Mouse (Mus musculus): ENCODE results near the gene Gjb3. TPM values are rescaled to one million over a fixed set of nuclear protein-coding genes. Genes with fewer than 3 reads are reported as not detected.

Gjb3 gene
- not detected in 2 replicates for polyA plus RNA-seq (2015; fragmentation: Nextera tagmentation; extraction: Ambion mirVana)

DNA sequence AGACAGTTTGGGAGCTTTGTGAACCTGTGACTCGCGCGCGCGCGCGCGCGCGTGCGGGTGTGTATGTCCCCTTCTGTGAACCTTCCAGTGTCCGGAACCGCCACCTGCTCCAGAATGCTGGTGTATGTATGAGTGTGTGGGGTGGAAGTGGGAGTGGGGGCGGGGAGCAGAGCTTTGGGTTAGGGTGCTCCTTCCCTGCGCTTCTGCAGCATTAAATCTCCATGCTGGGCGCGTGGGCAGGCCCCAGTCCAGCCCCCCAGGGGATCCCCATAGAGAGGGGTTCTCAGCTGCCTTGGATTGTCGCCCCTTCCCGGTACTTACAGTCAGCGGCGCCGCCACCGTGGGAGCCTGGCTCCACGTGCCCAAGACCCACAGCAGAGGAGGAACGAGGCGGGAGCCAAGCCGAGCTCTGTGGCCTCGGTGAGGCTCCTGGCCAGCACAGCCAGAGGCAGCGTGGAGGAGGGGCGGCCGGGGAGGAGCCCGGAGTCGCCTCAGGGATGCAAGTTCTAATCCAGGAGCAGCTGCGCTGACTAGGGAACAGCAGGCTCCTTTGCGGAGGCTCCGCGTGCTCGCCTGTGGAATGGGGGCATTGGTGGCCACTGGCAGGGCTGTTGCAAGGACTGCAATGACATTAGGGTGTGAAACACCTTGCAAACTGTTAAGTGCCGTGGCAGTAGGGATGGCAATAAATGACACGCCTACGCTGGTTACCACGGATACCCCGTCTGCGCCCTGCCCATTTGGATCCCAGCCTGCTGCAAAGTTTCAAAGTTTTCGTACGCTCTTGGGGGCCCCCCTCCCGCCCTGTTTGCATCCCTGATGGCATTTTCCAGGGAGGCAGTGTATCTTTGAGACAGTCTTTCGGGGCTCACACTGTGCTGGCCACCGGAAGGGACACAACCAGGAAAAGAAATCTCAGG, at the start of gene Gjb3:
Gene Gjb3, minus strand, starts transcription at position 664 of the 920 bp plus-strand sequence.
- no peak for ATAC-seq (ENCODE audit: extremely low read depth, insufficient number of reproducible peaks, low FRiP score, low TSS enrichment)
- Histone ChIP-seq H3K4me1 (peaks cover 20% of the 10 kb centered on the region), H3K27me3 (replicated peaks) (peaks cover 77% of the 10 kb centered on the region), H3K9ac (peak within 1 kb of the TSS; percentile 59), H3K27ac (replicated peaks) (no peak within 1 kb of the TSS), H3K4me2 (peak within 1 kb of the TSS; percentile 60), H3K4me3 (peak within 1 kb of the TSS; percentile 39), H3K36me3 (no peaks in the 10 kb centered on the region), H3K9me3 (no peaks in the 10 kb centered on the region)
- WGBS: 2% methylated on average over 48 of the region's 49 CpGs

DNA sequence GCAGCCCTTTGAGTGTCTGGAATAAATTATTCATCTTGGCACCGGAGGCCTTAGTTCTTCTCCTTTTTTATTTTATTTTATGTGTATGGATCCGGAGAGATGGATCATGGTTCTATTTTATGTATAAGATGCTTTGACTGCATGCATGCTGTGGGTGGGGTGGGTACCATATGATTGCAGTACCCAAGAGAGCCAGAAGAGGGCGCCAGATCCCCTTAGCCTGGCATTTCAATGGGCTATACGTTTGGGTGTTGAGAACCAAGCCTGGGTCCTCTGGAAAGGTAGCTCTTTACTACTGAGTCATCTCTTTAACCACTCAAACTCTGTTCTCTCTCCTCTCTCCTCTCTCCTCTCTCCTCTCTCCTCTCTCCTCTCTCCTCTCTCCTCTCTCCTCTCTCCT, 46.7 kb upstream of the Gjb3 start:
- no peak overlapping the region for H3K27ac ChIP-seq (replicated peaks)
- H3K9me3 ChIP-seq: no peaks in the 10 kb centered on the region
- no peak overlapping the region for H3K9ac ChIP-seq
- peaks cover 2% of the 10 kb centered on the region; the same call in 1 of the 2 replicates for H3K27me3 ChIP-seq (replicated peaks)
- ATAC-seq (ENCODE audit: extremely low read depth, insufficient number of reproducible peaks, low FRiP score, low TSS enrichment): no peak
- no peak overlapping the region for H3K4me3 ChIP-seq
- WGBS: 25% methylated on average over 4 of the region's 4 CpGs
- no peak overlapping the region for H3K4me2 ChIP-seq
- H3K36me3 ChIP-seq: no peaks in the 10 kb centered on the region
- peaks cover 18% of the 10 kb centered on the region for H3K4me1 ChIP-seq

DNA sequence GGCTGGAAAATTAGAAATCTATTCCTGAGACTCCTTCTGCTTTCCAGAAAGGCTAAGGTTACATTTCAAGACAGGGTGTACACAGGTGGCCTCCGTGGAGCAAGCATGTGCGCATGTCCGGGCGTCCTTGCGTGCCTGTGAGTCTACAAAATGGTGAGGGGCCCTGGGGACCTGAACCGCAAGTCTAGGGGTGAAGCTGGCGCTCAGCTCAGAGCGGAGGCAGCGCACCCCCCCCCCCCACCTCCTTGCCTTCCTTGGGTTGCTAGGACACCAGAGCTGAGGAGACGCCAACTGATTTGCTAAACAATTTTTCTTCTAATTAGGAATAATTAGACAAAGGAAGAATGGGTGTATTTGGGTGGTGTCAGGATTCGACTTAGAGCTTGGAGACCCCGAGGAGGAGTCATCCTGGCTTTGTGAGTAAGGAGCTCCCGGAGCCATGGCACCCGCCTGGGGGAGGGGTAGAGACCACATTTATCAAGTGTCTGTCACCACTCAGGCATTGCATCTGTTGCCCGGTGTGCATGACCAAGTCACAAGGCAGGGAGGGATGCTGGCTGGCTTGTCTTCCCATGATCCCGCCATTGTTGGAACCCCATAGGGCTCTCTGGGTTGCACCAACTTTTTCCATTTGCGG, 45.0 kb upstream of the Gjb3 start:
- Histone ChIP-seq H3K4me2 (no peak overlapping the region), H3K9ac (no peak overlapping the region), H3K4me1 (peaks cover 26% of the 10 kb centered on the region), H3K27me3 (replicated peaks) (peaks cover 2% of the 10 kb centered on the region; the same call in 1 of the 2 replicates), H3K27ac (replicated peaks) (no peak overlapping the region), H3K36me3 (no peaks in the 10 kb centered on the region), H3K4me3 (no peak overlapping the region), H3K9me3 (no peaks in the 10 kb centered on the region)
- WGBS: 67% methylated on average over 17 of the region's 17 CpGs
- ATAC-seq (ENCODE audit: extremely low read depth, insufficient number of reproducible peaks, low FRiP score, low TSS enrichment): no peak

DNA sequence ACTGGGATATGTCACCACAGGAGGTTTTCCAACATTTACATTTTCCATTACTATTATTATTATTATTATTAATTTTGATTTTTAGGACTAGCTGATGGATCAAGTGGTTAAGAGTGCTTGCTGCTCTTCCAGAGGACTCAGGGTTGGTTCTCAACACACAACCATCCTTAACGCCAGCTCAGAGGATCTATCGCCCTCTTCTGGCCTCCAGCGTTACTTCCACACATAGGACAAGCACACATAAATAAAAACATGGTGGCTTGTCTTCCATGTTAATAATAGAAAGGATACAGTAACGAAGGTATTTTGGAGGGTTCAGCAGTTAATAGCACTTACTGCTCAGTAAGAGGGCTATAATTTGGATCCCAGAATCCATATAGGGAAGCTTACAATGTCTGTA, 44.0 kb upstream of the Gjb3 start:
- no peaks in the 10 kb centered on the region for H3K36me3 ChIP-seq
- H3K4me1 ChIP-seq: peaks cover 26% of the 10 kb centered on the region
- ATAC-seq (ENCODE audit: extremely low read depth, insufficient number of reproducible peaks, low FRiP score, low TSS enrichment): no peak
- H3K27ac ChIP-seq (replicated peaks): no peak overlapping the region
- H3K27me3 ChIP-seq (replicated peaks): peaks cover 2% of the 10 kb centered on the region; the same call in 1 of the 2 replicates
- H3K4me3 ChIP-seq: no peak overlapping the region
- H3K9ac ChIP-seq: no peak overlapping the region
- 82% methylated on average over 4 of the region's 4 CpGs for WGBS
- no peaks in the 10 kb centered on the region for H3K9me3 ChIP-seq
- H3K4me2 ChIP-seq: no peak overlapping the region

DNA sequence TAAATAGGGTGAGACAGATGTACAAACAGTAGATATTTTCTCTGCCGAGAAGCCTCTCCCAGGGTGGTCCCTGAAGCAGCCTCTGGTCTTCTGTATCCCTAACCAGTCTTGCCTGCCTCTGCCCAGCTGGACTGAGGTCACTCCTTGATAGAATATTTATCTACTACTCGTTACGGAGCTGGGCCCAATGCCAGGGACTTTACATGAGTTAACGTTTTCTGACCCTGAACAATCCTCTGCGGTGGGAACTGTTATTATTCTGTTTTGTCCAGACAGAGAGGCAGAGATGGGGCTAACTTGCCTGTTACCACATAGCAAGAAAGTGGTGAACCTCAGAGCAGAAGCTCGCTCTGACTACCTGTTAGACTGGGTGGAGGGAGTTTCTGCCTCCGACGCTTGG, 42.8 kb upstream of the Gjb3 start:
- H3K4me2 ChIP-seq: no peak overlapping the region
- no peak overlapping the region for H3K9ac ChIP-seq
- WGBS: 35% methylated on average over 8 of the region's 8 CpGs
- H3K36me3 ChIP-seq: no peaks in the 10 kb centered on the region
- H3K27me3 ChIP-seq (replicated peaks): peaks cover 2% of the 10 kb centered on the region; the same call in 1 of the 2 replicates
- H3K9me3 ChIP-seq: no peaks in the 10 kb centered on the region
- no peak for ATAC-seq (ENCODE audit: extremely low read depth, insufficient number of reproducible peaks, low FRiP score, low TSS enrichment)
- H3K4me1 ChIP-seq: peaks cover 28% of the 10 kb centered on the region
- no peak overlapping the region for H3K27ac ChIP-seq (replicated peaks)
- H3K4me3 ChIP-seq: no peak overlapping the region

DNA sequence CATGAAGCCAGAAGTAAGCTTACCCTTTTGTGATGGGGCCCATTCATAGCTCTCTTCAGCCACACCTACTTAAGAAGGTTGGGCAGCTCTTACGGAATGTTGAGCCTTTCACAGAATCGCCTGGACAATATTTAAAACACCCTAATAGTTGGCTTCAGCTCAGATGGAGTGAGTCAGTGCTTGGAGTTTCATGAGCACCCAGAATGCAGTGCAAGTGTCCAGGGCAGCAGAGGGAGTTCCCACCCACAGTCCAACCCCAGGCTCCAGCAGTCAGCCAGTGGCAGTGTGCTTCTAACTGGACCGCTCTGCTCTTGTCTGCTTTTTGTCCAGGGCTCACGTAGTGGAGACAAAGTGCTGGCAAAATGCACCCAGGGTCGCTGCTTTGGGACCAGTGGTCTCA, 40.9 kb upstream of the Gjb3 start:
- Histone ChIP-seq H3K4me1 (peaks cover 34% of the 10 kb centered on the region), H3K27ac (replicated peaks) (0 out of 2 replicates have a peak overlapping the region, but pooled peaks have one; percentile 8), H3K9me3 (no peaks in the 10 kb centered on the region), H3K4me3 (no peak overlapping the region), H3K36me3 (no peaks in the 10 kb centered on the region), H3K9ac (no peak overlapping the region), H3K4me2 (no peak overlapping the region), H3K27me3 (replicated peaks) (peaks cover 2% of the 10 kb centered on the region; the same call in 1 of the 2 replicates)
- WGBS: 44% methylated on average over 5 of the region's 5 CpGs
- no peak for ATAC-seq (ENCODE audit: extremely low read depth, insufficient number of reproducible peaks, low FRiP score, low TSS enrichment)

DNA sequence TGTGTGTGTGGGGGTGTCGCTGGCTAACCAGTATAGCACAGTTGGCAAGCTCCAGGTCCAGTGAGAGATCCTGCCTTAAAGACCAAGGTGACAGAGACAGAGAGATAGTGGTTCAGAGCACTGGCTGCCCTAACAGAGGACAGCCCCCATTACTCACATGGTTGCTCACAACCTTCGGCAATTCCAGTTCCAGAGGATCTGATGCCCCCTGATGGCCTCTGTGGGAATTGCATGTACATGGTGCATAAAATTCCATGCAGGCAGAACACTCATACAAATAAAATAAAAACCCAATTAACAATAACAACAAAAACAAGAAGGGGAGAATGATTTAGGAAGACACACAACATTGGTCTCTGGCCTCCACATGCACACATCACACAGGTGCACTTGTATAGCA, 39.8 kb upstream of the Gjb3 start:
- H3K4me1 ChIP-seq: peaks cover 41% of the 10 kb centered on the region
- no peaks in the 10 kb centered on the region for H3K36me3 ChIP-seq
- ATAC-seq (ENCODE audit: extremely low read depth, insufficient number of reproducible peaks, low FRiP score, low TSS enrichment): no peak
- 48% methylated on average over 2 of the region's 2 CpGs for WGBS
- no peak overlapping the region for H3K4me2 ChIP-seq
- no peak overlapping the region for H3K4me3 ChIP-seq
- no peaks in the 10 kb centered on the region for H3K9me3 ChIP-seq
- no peak overlapping the region for H3K9ac ChIP-seq
- H3K27me3 ChIP-seq (replicated peaks): peaks cover 2% of the 10 kb centered on the region; the same call in 1 of the 2 replicates
- H3K27ac ChIP-seq (replicated peaks): no peak overlapping the region

DNA sequence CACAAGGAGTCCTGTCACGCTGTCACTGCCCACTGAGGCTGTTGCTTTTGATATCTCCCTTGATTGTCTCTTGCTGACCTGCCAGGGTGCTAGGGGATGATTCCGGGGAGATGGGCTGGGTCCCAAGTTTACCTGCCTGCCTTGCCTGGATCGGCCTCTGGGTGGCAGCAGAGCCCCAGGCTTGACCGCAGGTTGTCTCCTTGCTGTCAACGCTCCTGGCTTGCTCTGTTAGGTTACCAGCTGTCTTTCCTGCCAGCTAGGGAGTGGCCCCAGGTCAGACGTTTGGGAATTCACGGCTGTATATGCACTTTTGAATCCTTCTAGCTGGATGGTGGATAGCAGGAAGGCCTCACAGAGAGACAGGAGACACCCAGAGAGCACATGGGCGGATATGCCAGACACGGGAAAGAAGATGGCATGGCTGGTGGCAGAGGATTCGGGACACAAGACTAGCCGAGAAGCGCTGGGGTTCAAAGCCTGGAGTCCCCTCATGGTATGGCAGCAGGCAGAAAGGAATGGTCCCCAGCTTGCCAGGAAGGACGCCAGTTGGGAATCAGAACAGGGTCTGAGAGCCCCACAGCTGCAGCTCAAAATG, 37.8 kb upstream of the Gjb3 start:
- WGBS: 21% methylated on average over 13 of the region's 13 CpGs
- H3K4me1 ChIP-seq: peaks cover 42% of the 10 kb centered on the region
- H3K9me3 ChIP-seq: no peaks in the 10 kb centered on the region
- no peak overlapping the region for H3K4me2 ChIP-seq
- no peak overlapping the region for H3K27ac ChIP-seq (replicated peaks)
- peaks cover 2% of the 10 kb centered on the region; the same call in 1 of the 2 replicates for H3K27me3 ChIP-seq (replicated peaks)
- ATAC-seq (ENCODE audit: extremely low read depth, insufficient number of reproducible peaks, low FRiP score, low TSS enrichment): no peak
- H3K36me3 ChIP-seq: no peaks in the 10 kb centered on the region
- H3K4me3 ChIP-seq: no peak overlapping the region
- H3K9ac ChIP-seq: no peak overlapping the region

DNA sequence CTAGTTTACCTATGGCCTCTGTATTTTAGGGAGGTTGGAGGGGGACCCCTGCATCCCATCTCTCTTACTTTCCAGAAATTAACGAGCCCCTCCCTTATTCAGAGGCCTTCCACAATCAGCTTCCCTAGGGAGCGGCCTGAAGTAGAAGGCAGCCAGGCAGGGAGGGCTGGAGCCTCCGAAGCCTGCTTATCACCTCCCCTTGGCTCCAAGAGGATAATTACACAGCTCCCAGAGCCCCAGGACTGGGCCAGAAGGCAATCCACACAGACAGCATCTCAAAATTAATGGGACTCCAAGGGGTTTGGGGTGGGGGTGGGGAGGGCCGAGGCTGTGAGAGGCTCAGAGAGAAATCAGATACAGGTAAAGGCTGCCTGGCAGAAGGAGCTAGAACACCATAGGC, 35.2 kb upstream of the Gjb3 start:
- H3K4me1 ChIP-seq: peaks cover 22% of the 10 kb centered on the region
- H3K36me3 ChIP-seq: no peaks in the 10 kb centered on the region
- ATAC-seq (ENCODE audit: extremely low read depth, insufficient number of reproducible peaks, low FRiP score, low TSS enrichment): no peak
- H3K27me3 ChIP-seq (replicated peaks): peaks cover under 1% of the 10 kb centered on the region; the same call in 1 of the 2 replicates
- H3K4me3 ChIP-seq: no peak overlapping the region
- 0 out of 2 replicates have a peak overlapping the region, but pooled peaks have one; percentile 26 for H3K27ac ChIP-seq (replicated peaks)
- no peak overlapping the region for H3K9ac ChIP-seq
- 4% methylated on average over 4 of the region's 4 CpGs for WGBS
- no peaks in the 10 kb centered on the region for H3K9me3 ChIP-seq
- H3K4me2 ChIP-seq: no peak overlapping the region

DNA sequence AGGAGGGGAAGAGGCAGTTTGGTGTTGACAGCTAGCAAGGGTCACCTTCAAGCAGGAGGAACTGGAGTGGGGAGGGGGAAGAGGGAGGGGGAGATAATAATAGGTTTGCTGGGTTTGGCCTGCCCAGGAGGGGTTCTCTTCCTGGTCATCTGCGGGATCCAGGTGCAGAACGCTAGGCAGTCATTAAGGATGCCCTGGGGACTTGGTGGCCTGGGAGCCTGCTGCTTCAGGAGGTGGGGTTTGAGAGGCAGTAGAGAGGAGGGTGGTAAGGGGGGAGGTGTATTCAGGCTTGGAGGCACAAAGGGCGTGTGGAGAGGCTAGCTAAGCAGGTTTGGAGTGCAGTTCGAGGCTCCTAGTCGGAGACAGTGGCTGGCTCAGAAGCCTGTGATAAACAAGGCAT, 34.8 kb upstream of the Gjb3 start:
- no peak; the same call in 1 of the 2 replicates for ATAC-seq (ENCODE audit: extremely low read depth, insufficient number of reproducible peaks, low FRiP score, low TSS enrichment)
- 0 out of 2 replicates have a peak overlapping the region, but pooled peaks have one; percentile 26 for H3K27ac ChIP-seq (replicated peaks)

DNA sequence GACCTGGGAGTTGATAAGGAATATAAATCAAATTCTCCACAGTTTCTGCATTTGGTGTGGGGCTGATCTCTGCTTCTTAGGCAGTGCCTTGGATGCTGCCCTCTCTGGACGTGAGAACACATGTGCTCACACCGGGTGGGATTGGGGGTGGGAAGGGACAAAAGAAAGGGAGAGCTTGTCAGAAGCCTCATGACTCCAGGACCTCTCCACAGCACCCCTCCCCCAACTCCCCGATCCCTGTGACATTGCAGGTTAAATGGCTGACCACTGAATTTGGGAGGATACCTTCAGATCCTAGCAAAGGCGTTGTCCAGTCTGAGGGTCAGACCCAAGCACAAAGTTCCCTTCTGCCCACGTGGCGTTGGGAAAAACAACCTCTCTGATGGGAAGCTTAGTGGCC, 33.8 kb upstream of the Gjb3 start:
- H3K4me1 ChIP-seq: peaks cover 22% of the 10 kb centered on the region
- no peak overlapping the region for H3K4me3 ChIP-seq
- WGBS: 58% methylated on average over 6 of the region's 6 CpGs
- no peak overlapping the region for H3K4me2 ChIP-seq
- no peaks in the 10 kb centered on the region for H3K36me3 ChIP-seq
- peaks cover 10% of the 10 kb centered on the region; the same call in 1 of the 2 replicates for H3K27me3 ChIP-seq (replicated peaks)
- no peak for ATAC-seq (ENCODE audit: extremely low read depth, insufficient number of reproducible peaks, low FRiP score, low TSS enrichment)
- no peak overlapping the region for H3K27ac ChIP-seq (replicated peaks)
- H3K9me3 ChIP-seq: no peaks in the 10 kb centered on the region
- H3K9ac ChIP-seq: no peak overlapping the region

More for the DNA sequence above, 34.8 kb upstream of the Gjb3 start:
- 20% methylated on average over 5 of the region's 5 CpGs for WGBS
- no peaks in the 10 kb centered on the region for H3K36me3 ChIP-seq
- H3K27me3 ChIP-seq (replicated peaks): peaks cover 4% of the 10 kb centered on the region; the same call in 1 of the 2 replicates
- no peak overlapping the region for H3K4me2 ChIP-seq
- H3K9me3 ChIP-seq: no peaks in the 10 kb centered on the region
- H3K4me1 ChIP-seq: peaks cover 22% of the 10 kb centered on the region
- no peak overlapping the region for H3K9ac ChIP-seq
- H3K4me3 ChIP-seq: no peak overlapping the region
